Mouse (Mus musculus): ENCODE data around the gene Pdcd1lg2. TPM values are rescaled to one million over a fixed set of nuclear protein-coding genes. Genes with fewer than 3 reads are reported as not detected.

The Pdcd1lg2 gene
- total and polyA plus RNA-seq, 3 experiments = 0.14 TPM; not detected in 2

- intact Hi-C loops (cut with DNase I) = loop anchor here (2.0 to 10.0 kb wide), 3 partner anchors 57 to 533 kb away; no protein-coding TSS in a partner anchor
- Histone ChIP-seq H3K4me3 (no peak overlapping the region), H3K9ac (ENCODE audit: low read depth, low read length) (no peak overlapping the region), H3K27ac (peak overlapping the region; percentile 77), H3K4me1 (ENCODE audit: control insufficient read depth, insufficient read depth, low read length) (peaks cover 13% of the 10 kb centered on the region), H3K36me3 (ENCODE audit: control insufficient read depth, insufficient read depth, low read length) (no peaks in the 10 kb centered on the region; the same call in 1 of the 2 replicates), H3K27me3 (ENCODE audit: control insufficient read depth, insufficient read depth, low read length) (no peaks in the 10 kb centered on the region), H3K79me2 (replicated peaks; ENCODE audit: control insufficient read depth, insufficient read depth, low read length) (no peaks in the 10 kb centered on the region)
- TF ChIP-seq CTCF (IDR thresholded peaks at IDR 0.05) (no peak), EP300 (IDR thresholded peaks at IDR 0.05; ENCODE audit: insufficient read depth, low read depth, low read length) (no peak), POLR2A (IDR thresholded peaks at IDR 0.05; ENCODE audit: insufficient read depth, low read depth, low read length) (no peak)
- DNase-seq = peak; percentile 33 to 35
- WGBS = 67% methylated on average over 7 of the region's 7 CpGs
These were observed 94.9 kb downstream of the Pdcd1lg2 start for GRCm38 (mm10) chr19:29505617-29506016.

GRCm38 (mm10) chr19:29508208-29508607, 97.5 kb downstream of the Pdcd1lg2 start:
- peak overlapping the region; percentile 72; the same call in 1 of the 2 replicates for H3K27ac ChIP-seq
- TF ChIP-seq EP300 (IDR thresholded peaks at IDR 0.05; ENCODE audit: insufficient read depth, low read depth, low read length) (0 out of 2 replicates have a peak, but pooled peaks have one; percentile 62), POLR2A (IDR thresholded peaks at IDR 0.05; ENCODE audit: insufficient read depth, low read depth, low read length) (no peak), CTCF (IDR thresholded peaks at IDR 0.05) (0 out of 2 replicates have a peak, but pooled peaks have one; percentile 2)
- no peaks in the 10 kb centered on the region; the same call in 1 of the 2 replicates for H3K36me3 ChIP-seq (ENCODE audit: control insufficient read depth, insufficient read depth, low read length)
- no peaks in the 10 kb centered on the region for H3K27me3 ChIP-seq (ENCODE audit: control insufficient read depth, insufficient read depth, low read length)
- DNase-seq = peak; percentile 60 to 70
- no peak overlapping the region for H3K9ac ChIP-seq (ENCODE audit: low read depth, low read length)
- whole genome bisulfite sequencing = 21% methylated on average over 7 of the region's 7 CpGs
- H3K4me1 ChIP-seq (ENCODE audit: control insufficient read depth, insufficient read depth, low read length) = peaks cover 10% of the 10 kb centered on the region
- H3K79me2 ChIP-seq (replicated peaks; ENCODE audit: control insufficient read depth, insufficient read depth, low read length) = no peaks in the 10 kb centered on the region
- H3K4me3 ChIP-seq = no peak overlapping the region
- intact Hi-C loops (cut with DNase I) = loop anchor here (5.0 to 10.0 kb wide), 2 partner anchors 443 to 536 kb away; no protein-coding TSS in a partner anchor

GRCm38 (mm10) chr19:29509857-29510256, 99.1 kb downstream of the Pdcd1lg2 start:
- H3K4me1 ChIP-seq (ENCODE audit: control insufficient read depth, insufficient read depth, low read length) = peaks cover 10% of the 10 kb centered on the region
- H3K27me3 ChIP-seq (ENCODE audit: control insufficient read depth, insufficient read depth, low read length) = no peaks in the 10 kb centered on the region
- WGBS = 89% methylated on average over 7 of the region's 7 CpGs
- no peak overlapping the region for H3K4me3 ChIP-seq
- H3K9ac ChIP-seq (ENCODE audit: low read depth, low read length) = no peak overlapping the region
- no peaks in the 10 kb centered on the region for H3K36me3 ChIP-seq (ENCODE audit: control insufficient read depth, insufficient read depth, low read length)
- intact Hi-C loops (cut with DNase I) = loop anchor here (5.0 to 10.0 kb wide), 2 partner anchors 445 to 538 kb away; no protein-coding TSS in a partner anchor
- TF ChIP-seq CTCF (IDR thresholded peaks at IDR 0.05) = no peak
- no peak for TF ChIP-seq POLR2A (IDR thresholded peaks at IDR 0.05; ENCODE audit: insufficient read depth, low read depth, low read length)
- TF ChIP-seq EP300 (IDR thresholded peaks at IDR 0.05; ENCODE audit: insufficient read depth, low read depth, low read length) = no peak
- DNase-seq = no peak
- H3K27ac ChIP-seq = no peak overlapping the region
- H3K79me2 ChIP-seq (replicated peaks; ENCODE audit: control insufficient read depth, insufficient read depth, low read length) = no peaks in the 10 kb centered on the region

GRCm38 (mm10) chr19:29511826-29512225, 101.1 kb downstream of the Pdcd1lg2 start:
- Histone ChIP-seq H3K79me2 (replicated peaks; ENCODE audit: control insufficient read depth, insufficient read depth, low read length) (no peaks in the 10 kb centered on the region), H3K4me3 (no peak overlapping the region), H3K9ac (ENCODE audit: low read depth, low read length) (no peak overlapping the region), H3K27me3 (ENCODE audit: control insufficient read depth, insufficient read depth, low read length) (no peaks in the 10 kb centered on the region), H3K4me1 (ENCODE audit: control insufficient read depth, insufficient read depth, low read length) (peaks cover 7% of the 10 kb centered on the region), H3K36me3 (ENCODE audit: control insufficient read depth, insufficient read depth, low read length) (no peaks in the 10 kb centered on the region), H3K27ac (no peak overlapping the region)
- intact Hi-C loops (cut with DNase I) = no loop called here
- DNase-seq = no peak
- TF ChIP-seq EP300 (IDR thresholded peaks at IDR 0.05; ENCODE audit: insufficient read depth, low read depth, low read length) (no peak), CTCF (IDR thresholded peaks at IDR 0.05) (no peak), POLR2A (IDR thresholded peaks at IDR 0.05; ENCODE audit: insufficient read depth, low read depth, low read length) (no peak)
- 62% methylated on average over 2 of the region's 2 CpGs for WGBS

GRCm38 (mm10) chr19:29513111-29513766, 102.5 kb downstream of the Pdcd1lg2 start:
- WGBS = 45% methylated on average over 2 of the region's 2 CpGs
- Histone ChIP-seq H3K4me3 (no peak overlapping the region), H3K79me2 (replicated peaks; ENCODE audit: control insufficient read depth, insufficient read depth, low read length) (no peaks in the 10 kb centered on the region), H3K36me3 (ENCODE audit: control insufficient read depth, insufficient read depth, low read length) (no peaks in the 10 kb centered on the region), H3K27ac (no peak overlapping the region), H3K27me3 (ENCODE audit: control insufficient read depth, insufficient read depth, low read length) (no peaks in the 10 kb centered on the region), H3K4me1 (ENCODE audit: control insufficient read depth, insufficient read depth, low read length) (peaks cover 4% of the 10 kb centered on the region), H3K9ac (ENCODE audit: low read depth, low read length) (no peak overlapping the region)
- DNase-seq = no peak
- no peak for TF ChIP-seq CTCF (IDR thresholded peaks at IDR 0.05)
- no peak for TF ChIP-seq EP300 (IDR thresholded peaks at IDR 0.05; ENCODE audit: insufficient read depth, low read depth, low read length)
- TF ChIP-seq POLR2A (IDR thresholded peaks at IDR 0.05; ENCODE audit: insufficient read depth, low read depth, low read length) = no peak
- intact Hi-C loops (cut with DNase I) = no loop called here

GRCm38 (mm10) chr19:29514130-29514529, 103.4 kb downstream of the Pdcd1lg2 start:
- DNase-seq = no peak
- 98% methylated on average over 3 of the region's 3 CpGs for WGBS
- no peak for TF ChIP-seq CTCF (IDR thresholded peaks at IDR 0.05)
- no peak for TF ChIP-seq EP300 (IDR thresholded peaks at IDR 0.05; ENCODE audit: insufficient read depth, low read depth, low read length)
- TF ChIP-seq POLR2A (IDR thresholded peaks at IDR 0.05; ENCODE audit: insufficient read depth, low read depth, low read length) = no peak
- no peak overlapping the region for H3K27ac ChIP-seq
- H3K4me3 ChIP-seq = no peak overlapping the region
- H3K4me1 ChIP-seq (ENCODE audit: control insufficient read depth, insufficient read depth, low read length) = no peaks in the 10 kb centered on the region
- no peaks in the 10 kb centered on the region for H3K27me3 ChIP-seq (ENCODE audit: control insufficient read depth, insufficient read depth, low read length)
- intact Hi-C loops (cut with DNase I) = no loop called here
- no peaks in the 10 kb centered on the region for H3K79me2 ChIP-seq (replicated peaks; ENCODE audit: control insufficient read depth, insufficient read depth, low read length)
- no peaks in the 10 kb centered on the region for H3K36me3 ChIP-seq (ENCODE audit: control insufficient read depth, insufficient read depth, low read length)
- no peak overlapping the region for H3K9ac ChIP-seq (ENCODE audit: low read depth, low read length)

Measured in heart, adult 2 months (tissue).